Mouse (Mus musculus) testis, adult 2 months (tissue): Measurements from ENCODE around the gene Uqcrc2. TPM values are rescaled to one million over a fixed set of nuclear protein-coding genes. Genes with fewer than 3 reads are reported as not detected.

Experiments used
- H3K27ac ChIP-seq: fragments of 200-500 bp; 2 replicates; pipeline ENCODE4 v1.5.1; 2012; ENCODE audit warnings: low read depth, low read length; ENCODE audit not compliant: control insufficient read depth, insufficient read depth
- H3K27me3 ChIP-seq: fragments of 200-500 bp; 2 replicates; pipeline ENCODE4 v1.6.1; 2012; ENCODE audit warnings: mild to moderate bottlenecking, low read length, moderate library complexity; ENCODE audit not compliant: control insufficient read depth, insufficient read depth
- H3K36me3 ChIP-seq: fragments of 200-500 bp; 2 replicates; pipeline ENCODE4 v1.6.1; 2012; ENCODE audit warnings: mild to moderate bottlenecking, low read length; ENCODE audit not compliant: control insufficient read depth, insufficient read depth
- H3K4me1 ChIP-seq: fragments of 200-500 bp; 2 replicates; pipeline ENCODE4 v1.6.1; 2012; ENCODE audit warnings: low read length; ENCODE audit not compliant: control insufficient read depth, insufficient read depth
- H3K4me3 ChIP-seq: fragments of 200-500 bp; 2 replicates; pipeline ENCODE4 v1.5.1; 2012; ENCODE audit warnings: low read depth, mild to moderate bottlenecking, low read length, moderate library complexity, mixed read lengths; ENCODE audit not compliant: control insufficient read depth
- CTCF ChIP-seq: fragments of 200-500 bp; IDR thresholded peaks from 2 replicates; pipeline ENCODE4 v1.5.1; 2012; ENCODE audit warnings: low read depth, mild to moderate bottlenecking, inconsistent platforms, low read length, moderate library complexity; ENCODE audit not compliant: control insufficient read depth, insufficient read depth, insufficient replicate concordance
- POLR2A ChIP-seq: fragments of 200-500 bp; IDR thresholded peaks from 2 replicates; pipeline ENCODE4 v1.6.1; 2012; ENCODE audit warnings: low read depth, mild to moderate bottlenecking, inconsistent platforms, low read length, moderate library complexity; ENCODE audit not compliant: control insufficient read depth
- polyA plus RNA-seq: library from polyadenylated mRNA; depleted of rRNA; stranded (reverse); fragments of >200 nt; gene quantifications from 2 replicates; pipeline ENCODE4 v1.2.3, GENCODE M21; 2012; rRNA removed

The Uqcrc2 gene
- polyA plus RNA-seq, 1 experiment: 52.8 TPM

DNA sequence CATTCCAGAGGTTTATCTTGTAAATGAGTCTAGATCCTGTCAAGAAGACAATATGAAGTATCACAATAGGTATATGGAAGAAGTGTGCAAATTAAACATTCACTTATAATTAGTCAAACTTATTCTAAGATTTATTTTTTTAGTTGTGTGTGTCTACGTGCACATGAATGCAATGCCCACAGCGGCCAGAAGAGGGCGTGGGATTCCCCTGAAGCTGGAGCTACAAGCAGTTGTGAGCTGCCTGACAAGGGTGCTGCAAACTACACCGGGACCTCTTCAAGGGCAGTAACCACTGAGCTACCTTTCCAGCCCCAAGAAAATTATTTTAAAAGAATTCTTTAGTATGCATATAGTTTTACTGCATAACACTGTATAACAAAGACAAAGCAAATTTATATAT is 55.7 kb downstream of the Uqcrc2 start:
- TF ChIP-seq POLR2A (no peak), CTCF (peak; percentile 59; the same call in 1 of the 2 replicates)

DNA sequence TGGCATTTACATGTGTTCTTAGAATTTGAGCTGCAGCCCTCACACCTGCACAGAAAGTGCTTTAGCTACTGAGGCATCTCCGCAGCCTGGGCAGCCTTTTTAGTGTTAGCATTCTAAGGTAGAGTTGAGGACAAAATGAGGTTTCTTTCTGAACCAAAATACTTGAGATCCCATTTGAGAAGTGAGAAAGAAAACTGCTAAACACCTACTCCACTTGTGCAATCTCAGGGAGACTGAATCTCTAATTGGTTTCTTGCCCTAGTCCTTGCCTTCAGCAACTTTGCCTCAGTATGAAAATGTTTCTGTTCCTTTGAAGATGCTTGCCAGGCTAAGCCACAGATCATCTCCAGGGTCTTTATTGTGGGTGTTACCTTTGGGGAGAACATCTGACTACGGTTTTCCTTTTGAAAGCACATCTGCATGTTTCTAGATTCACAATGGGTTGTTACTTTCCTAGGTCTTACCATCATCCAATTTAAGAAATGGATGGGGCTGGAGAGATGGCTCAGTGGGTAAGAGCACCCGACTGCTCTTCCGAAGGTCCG is 58.9 kb downstream of the Uqcrc2 start:
- Histone ChIP-seq H3K4me1 (no peaks in the 10 kb centered on the region), H3K27ac (no peak overlapping the region), H3K27me3 (no peaks in the 10 kb centered on the region), H3K4me3 (no peak overlapping the region), H3K36me3 (no peaks in the 10 kb centered on the region; the same call in 1 of the 2 replicates)
- TF ChIP-seq CTCF (no peak), POLR2A (no peak)

More for the DNA sequence above, 55.7 kb downstream of the Uqcrc2 start:
- Histone ChIP-seq H3K36me3 (no peaks in the 10 kb centered on the region; the same call in 1 of the 2 replicates), H3K4me3 (no peak overlapping the region), H3K27me3 (no peaks in the 10 kb centered on the region), H3K27ac (no peak overlapping the region), H3K4me1 (no peaks in the 10 kb centered on the region)

DNA sequence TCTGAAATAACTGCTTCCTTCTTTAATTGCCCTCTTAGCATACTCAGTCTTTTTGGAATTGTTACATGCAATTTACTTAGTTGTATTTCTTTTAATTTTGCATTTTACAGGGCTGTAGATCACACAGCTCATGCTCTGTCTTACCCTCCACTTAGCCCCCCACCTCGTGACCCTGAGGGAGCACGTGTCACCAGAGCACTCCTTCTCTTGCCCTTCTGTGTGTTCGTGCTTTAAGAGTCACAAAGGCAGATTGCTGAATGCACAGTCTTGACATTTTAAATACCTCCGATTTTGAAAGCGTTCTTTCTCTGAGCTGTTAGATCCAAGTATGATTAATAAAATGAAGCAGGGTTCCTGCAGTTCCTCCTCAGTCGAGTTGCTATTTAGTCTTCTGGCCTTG is 60.2 kb downstream of the Uqcrc2 start:
- no peak overlapping the region for H3K27ac ChIP-seq
- no peak for TF ChIP-seq CTCF
- no peak for TF ChIP-seq POLR2A

DNA sequence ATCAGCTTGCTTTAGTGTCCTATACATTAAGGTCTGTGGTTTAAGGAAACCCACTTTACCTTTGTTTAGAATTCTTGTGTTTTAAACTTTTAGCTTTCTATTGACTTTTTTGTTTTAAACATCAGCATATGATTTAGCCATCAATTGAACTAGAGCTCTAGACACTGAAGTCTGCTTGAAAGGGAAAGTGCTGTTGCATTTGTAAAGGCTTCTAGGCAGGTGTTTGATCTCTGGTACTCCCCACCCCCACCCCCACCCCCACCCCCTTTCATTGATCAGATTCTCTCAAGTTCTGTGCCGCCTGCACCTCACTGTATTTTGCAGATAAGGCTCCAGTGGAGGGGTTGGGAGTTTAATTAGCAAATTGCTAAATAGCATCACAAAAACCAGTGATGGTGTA is 60.7 kb downstream of the Uqcrc2 start:
- H3K27me3 ChIP-seq: no peaks in the 10 kb centered on the region
- no peaks in the 10 kb centered on the region; the same call in 1 of the 2 replicates for H3K36me3 ChIP-seq
- TF ChIP-seq POLR2A (no peak), CTCF (no peak)
- no peaks in the 10 kb centered on the region for H3K4me1 ChIP-seq
- no peak overlapping the region for H3K27ac ChIP-seq
- no peak overlapping the region for H3K4me3 ChIP-seq

More for the DNA sequence above, 60.2 kb downstream of the Uqcrc2 start:
- H3K4me1 ChIP-seq: no peaks in the 10 kb centered on the region
- H3K36me3 ChIP-seq: no peaks in the 10 kb centered on the region; the same call in 1 of the 2 replicates
- H3K27me3 ChIP-seq: no peaks in the 10 kb centered on the region
- no peak overlapping the region for H3K4me3 ChIP-seq

DNA sequence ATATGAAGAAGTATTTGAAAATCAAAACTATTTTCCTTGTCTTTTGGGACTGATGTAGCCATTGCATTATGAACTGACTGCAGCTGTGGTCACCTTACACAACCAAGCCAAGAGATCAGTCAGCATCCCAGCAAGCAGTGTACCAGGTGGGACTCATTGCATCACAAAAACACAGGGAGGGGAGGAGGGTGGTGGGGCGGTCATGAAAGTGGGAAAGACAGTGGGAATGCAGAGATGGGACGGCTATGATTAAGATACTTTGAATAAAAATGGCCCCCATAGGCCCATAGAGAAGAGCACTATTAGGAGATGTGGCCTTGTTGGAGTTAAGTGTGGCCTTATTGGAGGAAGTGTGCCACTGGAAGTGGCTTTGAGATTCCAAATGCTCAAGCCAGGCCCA is 61.4 kb downstream of the Uqcrc2 start:
- Histone ChIP-seq H3K4me1 (no peaks in the 10 kb centered on the region), H3K36me3 (no peaks in the 10 kb centered on the region; the same call in 1 of the 2 replicates), H3K27me3 (no peaks in the 10 kb centered on the region), H3K4me3 (no peak overlapping the region), H3K27ac (no peak overlapping the region)
- no peak for TF ChIP-seq CTCF
- no peak for TF ChIP-seq POLR2A

DNA sequence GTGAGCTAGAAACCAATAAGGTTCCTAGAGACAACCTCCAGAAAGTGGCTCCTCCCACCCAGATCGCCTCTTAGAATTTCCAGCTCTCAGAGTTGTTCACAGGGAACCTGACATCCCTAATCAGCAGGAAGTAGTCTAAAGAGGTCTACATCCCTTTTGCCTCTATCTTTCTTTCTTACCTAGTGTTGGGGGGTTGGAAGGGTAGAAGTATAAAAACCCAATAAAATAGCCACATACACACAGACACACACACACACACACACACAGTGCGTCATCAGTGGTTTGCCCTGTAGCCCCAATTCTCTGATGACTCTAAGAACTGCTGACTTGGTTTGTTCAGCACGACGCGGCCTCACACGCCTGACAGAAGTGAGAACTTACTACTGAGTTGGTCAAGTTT is 64.6 kb downstream of the Uqcrc2 start:
- Histone ChIP-seq H3K36me3 (no peaks in the 10 kb centered on the region), H3K4me3 (no peak overlapping the region), H3K4me1 (no peaks in the 10 kb centered on the region), H3K27ac (no peak overlapping the region), H3K27me3 (no peaks in the 10 kb centered on the region)
- TF ChIP-seq POLR2A: no peak
- no peak for TF ChIP-seq CTCF

DNA sequence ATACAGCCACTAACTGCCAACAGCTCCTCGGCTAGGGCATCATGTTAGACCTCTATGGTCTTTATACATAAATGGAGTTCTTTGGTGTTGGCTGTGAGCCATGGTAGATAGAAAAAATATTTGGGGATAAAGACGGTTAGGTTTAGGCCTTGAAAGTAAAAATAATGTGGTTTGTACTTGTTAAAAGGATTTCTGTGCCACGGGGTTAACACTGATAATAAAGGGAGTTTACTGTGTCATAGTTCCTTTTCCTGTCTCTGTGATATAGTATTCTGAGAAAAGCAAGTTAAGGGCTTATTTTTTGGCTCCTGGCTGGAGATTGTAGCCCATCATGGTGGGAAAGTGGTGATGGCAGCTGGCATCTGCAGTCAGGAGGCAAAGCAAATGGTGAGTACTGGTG is 68.9 kb downstream of the Uqcrc2 start:
- no peaks in the 10 kb centered on the region for H3K27me3 ChIP-seq
- no peak overlapping the region for H3K4me3 ChIP-seq
- H3K27ac ChIP-seq: no peak overlapping the region
- TF ChIP-seq CTCF (no peak), POLR2A (no peak)
- no peaks in the 10 kb centered on the region for H3K36me3 ChIP-seq
- 0 out of 2 replicates have a peak, but pooled peaks cover 2% of the 10 kb centered on the region for H3K4me1 ChIP-seq

Other genes with a start within 250 kb of the Uqcrc2 start
- 18.9 and 25.4 TPM in 2 replicates for gene Abca16, start 225.5 kb upstream of the Uqcrc2 start, polyA plus RNA-seq
- gene Pdzd9, start 35.2 kb downstream of the Uqcrc2 start, polyA plus RNA-seq: 85.9 and 97.7 TPM in 2 replicates
- 49.1 and 49.9 TPM in 2 replicates for gene Mosmo, start 42.4 kb downstream of the Uqcrc2 start, polyA plus RNA-seq
- 85.4 and 105 TPM in 2 replicates for gene Vwa3a, start 104.1 kb downstream of the Uqcrc2 start, polyA plus RNA-seq
- 0.16 and 0.31 TPM in 2 replicates for gene Gm5737, start 177.2 kb downstream of the Uqcrc2 start, polyA plus RNA-seq
- 10.5 and 13.6 TPM in 2 replicates for gene Eef2k, start 207.7 kb downstream of the Uqcrc2 start, polyA plus RNA-seq